Mouse (Mus musculus): Measurements from ENCODE around the gene Tmem38a. TPM values are rescaled to one million over a fixed set of nuclear protein-coding genes. Genes with fewer than 3 reads are reported as not detected.

The Tmem38a gene
- polyA plus RNA-seq, 1 experiment from 2014 or later = 7.0 TPM

DNA sequence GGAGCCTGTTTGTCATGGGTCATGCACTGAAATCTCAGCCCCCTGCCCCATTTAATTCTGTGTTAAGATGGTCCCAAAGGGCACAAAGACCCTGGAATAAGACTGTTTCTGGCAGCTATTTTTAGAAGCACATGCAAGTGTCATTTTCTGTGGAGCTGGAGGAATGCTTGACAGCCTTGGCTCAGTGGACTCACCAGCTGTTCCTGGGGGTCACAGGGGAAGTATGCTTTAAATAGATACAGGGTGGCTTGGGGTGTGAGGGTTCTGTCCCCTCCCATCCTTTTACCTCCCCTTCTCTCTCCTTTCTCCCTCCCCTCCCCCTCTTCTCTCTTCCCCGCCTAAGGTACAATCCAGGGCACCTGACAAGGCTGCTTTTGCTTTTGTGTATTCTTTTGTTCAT is 6.1 kb downstream of the Tmem38a start:
- Histone ChIP-seq H3K4me1 (replicated peaks; ENCODE audit: control insufficient read depth, insufficient read depth, low read length) (no peaks in the 10 kb centered on the region), H3K9ac (ENCODE audit: low read depth, low read length) (no peak overlapping the region), H3K9me3 (ENCODE audit: control insufficient read depth) (no peaks in the 10 kb centered on the region), H3K36me3 (ENCODE audit: control insufficient read depth, insufficient read depth) (no peaks in the 10 kb centered on the region), H3K27ac (ENCODE audit: low read depth, low read length) (no peak overlapping the region), H3K27me3 (replicated peaks; ENCODE audit: control insufficient read depth, insufficient read depth, low read length) (no peaks in the 10 kb centered on the region), H3K4me2 (replicated peaks; ENCODE audit: low read depth) (no peak overlapping the region), H3K4me3 (ENCODE audit: low read depth, low read length) (no peak overlapping the region)
- WGBS = 65% methylated on average over 1 of the region's 1 CpGs
- no peak for TF ChIP-seq CTCF (IDR thresholded peaks at IDR 0.05; ENCODE audit: low read depth)
- ATAC-seq = no peak

DNA sequence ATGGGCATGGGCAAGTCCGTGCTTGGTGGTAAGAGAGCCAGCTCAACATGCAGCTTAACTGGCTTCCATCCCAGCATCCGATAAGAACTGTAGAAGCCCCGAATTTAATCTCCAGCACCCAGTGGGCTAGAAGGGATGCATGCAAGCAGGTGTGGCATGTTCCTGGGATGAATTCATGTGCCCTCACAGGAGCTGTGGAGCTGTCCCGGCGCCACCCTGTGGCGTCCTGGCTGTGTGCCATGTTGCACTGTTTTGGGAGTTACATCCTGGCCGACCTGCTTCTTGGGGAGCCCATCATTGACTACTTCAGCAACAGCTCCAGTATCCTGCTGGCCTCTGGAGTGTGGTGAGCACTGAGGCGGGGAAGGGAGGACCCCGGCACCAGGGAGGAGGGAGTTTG is 7.5 kb downstream of the Tmem38a start:
- H3K36me3 ChIP-seq (ENCODE audit: control insufficient read depth, insufficient read depth) = no peaks in the 10 kb centered on the region
- no peak overlapping the region for H3K27ac ChIP-seq (ENCODE audit: low read depth, low read length)
- H3K4me1 ChIP-seq (replicated peaks; ENCODE audit: control insufficient read depth, insufficient read depth, low read length) = no peaks in the 10 kb centered on the region
- no peaks in the 10 kb centered on the region for H3K27me3 ChIP-seq (replicated peaks; ENCODE audit: control insufficient read depth, insufficient read depth, low read length)
- peak; percentile 41 for TF ChIP-seq CTCF (IDR thresholded peaks at IDR 0.05; ENCODE audit: low read depth)
- no peak for ATAC-seq
- no peak overlapping the region for H3K9ac ChIP-seq (ENCODE audit: low read depth, low read length)
- no peak overlapping the region for H3K4me3 ChIP-seq (ENCODE audit: low read depth, low read length)
- no peak overlapping the region for H3K4me2 ChIP-seq (replicated peaks; ENCODE audit: low read depth)
- 70% methylated on average over 9 of the region's 9 CpGs for WGBS
- no peaks in the 10 kb centered on the region for H3K9me3 ChIP-seq (ENCODE audit: control insufficient read depth)

DNA sequence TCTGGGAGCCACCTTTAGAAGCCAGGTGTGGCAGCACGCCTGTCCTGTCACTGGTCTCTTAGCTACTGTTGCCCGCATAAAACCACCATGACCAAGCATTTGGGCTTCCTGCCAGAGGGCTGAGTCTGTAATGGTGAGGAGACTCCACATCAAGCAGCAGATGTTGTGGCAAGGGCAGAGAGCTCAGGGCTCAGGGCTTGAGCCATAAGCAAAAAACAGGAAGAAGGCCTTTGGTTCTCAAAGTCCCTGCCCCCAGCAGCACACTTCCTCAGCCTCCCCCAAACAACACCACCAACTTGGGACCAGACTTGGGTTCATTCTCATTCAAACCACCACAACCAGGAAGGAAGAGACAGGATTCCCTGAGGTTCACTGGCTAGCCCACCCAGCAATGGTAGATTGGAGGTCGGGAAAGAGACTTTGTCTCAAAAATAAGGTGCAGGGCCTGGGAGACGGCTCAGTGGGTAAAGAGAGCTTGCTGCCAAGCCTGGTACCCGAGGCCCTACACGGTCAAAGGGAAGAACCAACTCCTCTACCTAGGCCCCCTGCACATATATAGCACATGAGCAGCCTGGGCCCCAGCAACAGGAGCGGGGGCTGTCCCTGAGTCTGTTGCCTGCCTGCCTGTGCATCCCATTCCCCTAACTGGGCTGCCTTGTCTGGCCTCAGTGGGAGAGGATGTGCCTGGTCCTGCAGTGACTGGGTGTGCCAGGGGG is 11.4 kb downstream of the Tmem38a start:
- no peak overlapping the region for H3K27ac ChIP-seq (ENCODE audit: low read depth, low read length)
- no peak overlapping the region for H3K4me3 ChIP-seq (ENCODE audit: low read depth, low read length)
- H3K9me3 ChIP-seq (ENCODE audit: control insufficient read depth) = no peaks in the 10 kb centered on the region
- WGBS = 77% methylated on average over 7 of the region's 7 CpGs
- no peaks in the 10 kb centered on the region for H3K4me1 ChIP-seq (replicated peaks; ENCODE audit: control insufficient read depth, insufficient read depth, low read length)
- H3K9ac ChIP-seq (ENCODE audit: low read depth, low read length) = no peak overlapping the region
- no peak for TF ChIP-seq CTCF (IDR thresholded peaks at IDR 0.05; ENCODE audit: low read depth)
- no peaks in the 10 kb centered on the region for H3K27me3 ChIP-seq (replicated peaks; ENCODE audit: control insufficient read depth, insufficient read depth, low read length)
- H3K36me3 ChIP-seq (ENCODE audit: control insufficient read depth, insufficient read depth) = no peaks in the 10 kb centered on the region
- no peak overlapping the region for H3K4me2 ChIP-seq (replicated peaks; ENCODE audit: low read depth)
- no peak for ATAC-seq

DNA sequence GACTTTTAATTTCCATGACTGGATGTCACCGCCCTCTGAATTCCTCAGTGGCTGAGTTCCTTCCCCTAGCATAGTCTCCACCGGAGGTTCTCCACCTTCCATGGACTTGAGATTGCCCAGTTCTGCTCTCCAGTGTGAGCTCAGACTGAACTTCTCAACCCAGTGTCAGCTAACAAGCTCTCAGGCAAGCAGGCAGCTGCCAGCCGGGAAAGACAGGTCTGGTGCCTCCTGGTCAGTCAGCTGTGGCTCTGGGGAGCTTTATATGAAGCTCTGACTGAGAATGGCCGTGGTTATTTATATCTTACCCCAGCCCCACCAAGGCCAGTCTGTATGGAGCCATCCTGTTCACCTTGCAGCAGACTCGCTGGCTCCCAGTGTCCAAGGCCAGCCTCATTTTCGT is 12.5 kb downstream of the Tmem38a start:
- no peaks in the 10 kb centered on the region for H3K36me3 ChIP-seq (ENCODE audit: control insufficient read depth, insufficient read depth)
- ATAC-seq = no peak
- no peaks in the 10 kb centered on the region for H3K4me1 ChIP-seq (replicated peaks; ENCODE audit: control insufficient read depth, insufficient read depth, low read length)
- H3K27me3 ChIP-seq (replicated peaks; ENCODE audit: control insufficient read depth, insufficient read depth, low read length) = no peaks in the 10 kb centered on the region
- no peak overlapping the region for H3K27ac ChIP-seq (ENCODE audit: low read depth, low read length)
- no peak for TF ChIP-seq CTCF (IDR thresholded peaks at IDR 0.05; ENCODE audit: low read depth)
- WGBS = 68% methylated on average over 6 of the region's 6 CpGs
- no peak overlapping the region for H3K4me3 ChIP-seq (ENCODE audit: low read depth, low read length)
- no peaks in the 10 kb centered on the region for H3K9me3 ChIP-seq (ENCODE audit: control insufficient read depth)
- H3K4me2 ChIP-seq (replicated peaks; ENCODE audit: low read depth) = no peak overlapping the region
- no peak overlapping the region for H3K9ac ChIP-seq (ENCODE audit: low read depth, low read length)

DNA sequence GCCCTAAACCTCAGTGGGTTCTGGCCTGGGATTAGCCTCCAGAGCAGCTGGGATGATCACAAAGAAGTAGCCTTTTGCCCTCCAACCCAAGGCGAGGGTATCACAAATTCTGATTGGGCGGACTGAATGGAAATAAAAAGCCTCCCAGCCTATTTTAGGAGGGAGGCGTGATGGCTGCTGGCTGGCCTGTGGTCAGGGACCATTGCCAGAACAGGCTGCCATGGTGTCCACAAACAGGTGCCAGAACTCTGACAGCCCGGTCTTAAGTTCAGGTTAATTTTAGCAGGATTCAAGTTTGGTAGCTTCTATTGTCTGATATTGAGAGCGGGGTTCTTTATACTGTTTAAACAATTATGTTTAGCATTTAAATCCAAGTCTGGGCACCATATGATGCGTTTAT is 16.0 kb downstream of the Tmem38a start:
- Histone ChIP-seq H3K4me2 (replicated peaks; ENCODE audit: low read depth) (no peak overlapping the region), H3K36me3 (ENCODE audit: control insufficient read depth, insufficient read depth) (no peaks in the 10 kb centered on the region), H3K27ac (ENCODE audit: low read depth, low read length) (no peak overlapping the region), H3K27me3 (replicated peaks; ENCODE audit: control insufficient read depth, insufficient read depth, low read length) (no peaks in the 10 kb centered on the region), H3K4me3 (ENCODE audit: low read depth, low read length) (no peak overlapping the region), H3K9me3 (ENCODE audit: control insufficient read depth) (no peaks in the 10 kb centered on the region), H3K9ac (ENCODE audit: low read depth, low read length) (no peak overlapping the region), H3K4me1 (replicated peaks; ENCODE audit: control insufficient read depth, insufficient read depth, low read length) (no peaks in the 10 kb centered on the region)
- no peak for ATAC-seq
- TF ChIP-seq CTCF (IDR thresholded peaks at IDR 0.05; ENCODE audit: low read depth) = no peak
- 75% methylated on average over 6 of the region's 6 CpGs for WGBS

DNA sequence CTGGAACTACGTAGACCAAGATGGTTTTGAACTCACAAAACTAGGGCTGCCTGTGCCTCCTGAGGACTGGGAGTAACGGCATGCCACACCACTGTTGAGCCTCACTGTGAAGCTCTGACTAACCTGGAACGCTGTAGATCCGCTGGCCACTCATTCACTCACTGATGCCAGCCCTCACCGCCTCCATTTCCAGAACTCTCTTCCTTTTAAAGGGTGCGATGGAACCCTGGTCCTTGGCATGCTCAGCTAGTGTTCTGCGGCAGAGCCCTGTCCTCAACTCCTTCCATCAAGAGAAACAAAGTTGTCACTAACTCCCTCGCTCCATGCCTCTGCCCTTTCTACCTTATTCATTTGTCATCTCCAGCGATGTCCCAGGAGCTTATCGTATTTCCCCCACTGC is 17.0 kb downstream of the Tmem38a start:
- Histone ChIP-seq H3K4me2 (replicated peaks; ENCODE audit: low read depth) (no peak overlapping the region), H3K9ac (ENCODE audit: low read depth, low read length) (no peak overlapping the region), H3K27ac (ENCODE audit: low read depth, low read length) (no peak overlapping the region), H3K4me3 (ENCODE audit: low read depth, low read length) (no peak overlapping the region), H3K36me3 (ENCODE audit: control insufficient read depth, insufficient read depth) (no peaks in the 10 kb centered on the region), H3K4me1 (replicated peaks; ENCODE audit: control insufficient read depth, insufficient read depth, low read length) (no peaks in the 10 kb centered on the region), H3K9me3 (ENCODE audit: control insufficient read depth) (no peaks in the 10 kb centered on the region), H3K27me3 (replicated peaks; ENCODE audit: control insufficient read depth, insufficient read depth, low read length) (no peaks in the 10 kb centered on the region)
- no peak for ATAC-seq
- no peak for TF ChIP-seq CTCF (IDR thresholded peaks at IDR 0.05; ENCODE audit: low read depth)
- WGBS = 88% methylated on average over 10 of the region's 10 CpGs

DNA sequence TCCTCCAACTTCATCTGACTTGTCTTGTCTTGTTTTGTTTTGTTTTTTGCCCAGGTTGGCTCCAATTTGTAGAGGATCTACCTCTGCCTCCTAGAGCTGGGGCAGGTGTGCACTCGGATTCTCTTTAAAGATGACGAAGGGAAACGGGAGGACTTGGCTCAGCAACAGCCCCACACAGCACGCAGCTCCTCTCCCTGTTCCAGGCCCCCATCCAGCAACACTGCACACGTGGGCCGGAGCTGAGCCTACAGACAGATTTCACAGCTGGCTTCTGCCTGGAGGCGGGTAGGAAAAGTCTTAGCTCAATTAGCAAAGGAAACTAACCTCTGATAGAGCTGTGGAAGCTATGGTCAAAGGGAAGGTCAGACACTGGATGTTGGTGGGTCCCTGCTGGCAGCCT is 17.4 kb downstream of the Tmem38a start:
- H3K27ac ChIP-seq (ENCODE audit: low read depth, low read length) = no peak overlapping the region
- ATAC-seq = no peak
- no peaks in the 10 kb centered on the region for H3K36me3 ChIP-seq (ENCODE audit: control insufficient read depth, insufficient read depth)
- no peak overlapping the region for H3K9ac ChIP-seq (ENCODE audit: low read depth, low read length)
- no peak for TF ChIP-seq CTCF (IDR thresholded peaks at IDR 0.05; ENCODE audit: low read depth)
- H3K9me3 ChIP-seq (ENCODE audit: control insufficient read depth) = no peaks in the 10 kb centered on the region
- 76% methylated on average over 7 of the region's 7 CpGs for WGBS
- no peak overlapping the region for H3K4me3 ChIP-seq (ENCODE audit: low read depth, low read length)
- no peak overlapping the region for H3K4me2 ChIP-seq (replicated peaks; ENCODE audit: low read depth)
- H3K4me1 ChIP-seq (replicated peaks; ENCODE audit: control insufficient read depth, insufficient read depth, low read length) = no peaks in the 10 kb centered on the region
- H3K27me3 ChIP-seq (replicated peaks; ENCODE audit: control insufficient read depth, insufficient read depth, low read length) = no peaks in the 10 kb centered on the region
